Mouse (Mus musculus): ENCODE data around the gene Terf2ip.

- TF ChIP-seq CTCF (IDR thresholded peaks at IDR 0.05) (no peak), POLR2A (IDR thresholded peaks at IDR 0.05; ENCODE audit: insufficient read depth, low read depth, low read length) (no peak)
These were observed 43.8 kb upstream of the Terf2ip start for GRCm38 (mm10) chr8:111967246-111967870.

All from heart, adult 2 months (tissue).